Mouse (Mus musculus) ES-Bruce4 (cell line): Measurements from ENCODE around the gene Dlgap4.

Experiments used
- CTCF ChIP-seq: IDR thresholded peaks from one replicate; pipeline ENCODE4 v1.8.1; 2011; ENCODE audit warnings: low read depth, low read length
- POLR2A ChIP-seq: IDR thresholded peaks from one replicate; pipeline ENCODE4 v1.8.1; 2011; ENCODE audit warnings: low read length; ENCODE audit not compliant: insufficient read depth

DNA sequence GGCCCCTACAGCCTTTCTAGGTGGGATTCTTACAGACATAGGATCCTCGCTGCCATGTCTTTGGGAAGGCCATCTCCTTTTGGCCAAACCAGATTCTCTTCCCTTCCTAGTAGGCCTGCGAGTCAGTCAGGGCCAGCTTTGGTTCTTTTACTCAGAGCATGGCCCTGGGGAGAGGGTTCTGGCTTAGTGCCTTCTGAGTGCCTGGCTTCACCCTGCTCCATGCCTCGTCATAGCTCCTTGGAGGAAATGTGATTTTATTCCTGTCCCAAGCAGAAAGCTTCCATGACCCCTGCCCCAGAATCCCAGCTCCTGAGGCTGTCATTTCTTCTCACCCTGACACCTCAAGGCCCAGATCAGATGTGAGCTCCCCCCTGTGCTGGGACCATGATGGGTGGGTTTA, 133.8 kb downstream of the Dlgap4 start:
- no peak for TF ChIP-seq CTCF
- TF ChIP-seq POLR2A = no peak
